Mouse (Mus musculus) kidney, adult 18-20 months (tissue): Measurements from ENCODE around the gene Smarce1.
"Not testable (repeated sequence)": the region's sequence is repeated elsewhere in the genome, so short reads cannot be mapped to it uniquely, and the experiment has no call there.

Experiments
- DNase-seq: peaks from one replicate; pipeline ENCODE4 v3.0.0; 2021

Smarce1 gene

GRCm38 (mm10) chr11:99230261-99231048 lies at the start of gene Smarce1:
Gene Smarce1, minus strand, starts transcription at chr11:99231017.
- peak; percentile 90 for DNase-seq

DNA sequence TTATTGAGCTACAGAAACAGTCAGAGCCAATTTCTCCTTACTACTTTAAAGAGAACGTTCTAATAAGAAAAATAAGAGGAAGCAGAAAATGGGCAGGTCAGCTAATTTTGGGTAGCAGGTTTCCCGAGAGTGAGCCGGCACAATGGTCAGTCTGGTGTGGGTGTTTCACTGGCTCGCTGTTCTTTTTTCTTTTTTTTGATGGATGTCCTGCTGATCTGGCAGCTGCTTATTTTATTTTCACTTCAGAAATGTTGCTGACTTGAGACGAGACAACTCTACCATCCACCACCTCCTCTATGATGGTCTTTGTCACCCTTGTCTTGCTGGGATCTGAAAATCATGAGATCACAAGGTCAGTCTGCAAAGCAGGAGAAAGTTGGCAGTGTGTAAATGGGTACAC lies 49.2 kb upstream of the Smarce1 start:
- no peak for DNase-seq

DNA sequence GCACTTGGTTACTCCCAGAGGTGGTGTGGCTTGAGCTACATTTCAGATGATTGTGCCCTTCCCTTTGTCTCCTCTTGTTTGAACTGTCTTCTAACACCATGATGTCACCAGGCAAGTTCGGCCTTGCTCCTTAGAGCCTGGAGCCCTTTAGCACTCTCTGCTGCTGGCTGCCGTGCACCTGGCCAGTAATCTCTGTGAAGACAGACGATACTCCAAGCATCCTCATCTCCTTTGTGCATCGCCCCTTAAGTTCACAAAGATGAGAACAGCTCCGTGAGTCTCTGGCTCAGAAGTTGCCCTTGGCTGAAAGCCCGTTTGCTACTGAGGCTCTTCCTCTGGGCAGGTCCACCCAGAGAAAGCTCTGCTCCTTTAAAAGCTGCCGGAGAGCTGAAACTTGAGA lies 46.0 kb upstream of the Smarce1 start:
- no peak for DNase-seq

GRCm38 (mm10) chr11:99275624-99276023 lies 44.8 kb upstream of the Smarce1 start:
- no peak for DNase-seq

- DNase-seq = no peak
Measured at GRCm38 (mm10) chr11:99272721-99273120, 41.9 kb upstream of the Smarce1 start.

GRCm38 (mm10) chr11:99269192-99269591 lies 38.4 kb upstream of the Smarce1 start:
- DNase-seq = no peak

- DNase-seq = peak; percentile 5
Measured at GRCm38 (mm10) chr11:99265796-99266195, 35.0 kb upstream of the Smarce1 start.

GRCm38 (mm10) chr11:99265220-99265619 lies 34.4 kb upstream of the Smarce1 start:
- peak; percentile 3 for DNase-seq

DNA sequence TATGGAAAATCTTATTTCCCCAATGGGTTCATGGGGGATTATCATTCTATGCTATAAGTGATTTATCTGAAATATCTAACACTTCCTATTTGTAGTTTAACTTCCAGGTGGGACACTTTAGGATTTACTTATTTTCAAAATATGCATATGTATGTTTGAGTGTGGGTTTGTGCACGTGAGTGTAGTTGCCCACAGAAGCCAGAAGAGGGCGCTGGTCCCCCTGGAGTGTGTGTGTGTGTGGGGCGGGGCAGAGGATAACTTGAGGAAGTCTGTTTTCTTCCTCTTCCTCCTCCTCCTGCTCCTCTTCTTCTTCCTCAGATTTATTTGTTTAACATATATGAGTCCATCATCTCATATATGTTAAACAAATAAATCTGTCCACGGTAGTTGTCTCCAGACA lies 25.4 kb upstream of the Smarce1 start:
- DNase-seq = no peak

- no peak for DNase-seq
Measured at GRCm38 (mm10) chr11:99255316-99255715, 24.5 kb upstream of the Smarce1 start.

- DNase-seq = no peak
Measured at GRCm38 (mm10) chr11:99253893-99254292, 23.1 kb upstream of the Smarce1 start.

DNA sequence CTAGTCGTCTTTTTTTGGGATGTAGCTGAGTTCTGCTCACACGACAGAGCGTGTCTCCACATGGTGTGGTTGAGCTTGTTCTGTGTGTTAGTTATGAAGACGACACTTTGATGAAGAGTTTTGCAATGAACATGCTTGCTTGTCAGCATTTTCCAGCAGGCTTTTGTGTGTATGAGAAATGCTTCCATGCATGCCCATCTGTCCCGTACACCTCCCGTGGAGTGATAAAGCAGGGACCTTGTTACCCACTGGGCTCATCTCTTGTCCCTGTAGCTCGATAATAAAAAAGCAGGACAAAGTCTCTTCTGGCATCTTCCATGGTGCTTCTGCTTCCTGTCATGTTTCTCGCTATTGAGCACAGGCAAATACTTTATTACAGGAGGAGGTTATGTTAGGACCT lies 21.9 kb upstream of the Smarce1 start:
- no peak for DNase-seq

GRCm38 (mm10) chr11:99250666-99251065 lies 19.8 kb upstream of the Smarce1 start:
- no peak for DNase-seq

DNA sequence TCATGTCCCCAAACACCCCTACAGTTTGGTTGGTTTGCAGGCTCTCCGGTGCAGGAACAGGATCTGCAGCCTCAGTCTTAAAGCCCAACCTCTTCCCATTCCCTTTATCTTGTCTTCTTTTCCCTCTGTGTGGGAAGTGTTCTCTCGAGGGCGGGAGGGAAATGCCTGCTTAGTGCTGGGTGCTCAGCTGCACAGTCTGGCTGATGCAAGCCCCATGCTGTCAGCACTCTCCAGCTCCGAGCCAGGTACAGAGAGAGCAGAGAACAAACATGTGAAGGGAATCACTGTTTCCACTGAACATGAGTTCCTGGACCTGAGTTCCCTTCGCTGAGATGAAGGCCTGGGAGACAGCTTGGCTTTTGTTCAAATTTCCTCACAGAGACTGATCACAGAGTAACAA lies 19.4 kb upstream of the Smarce1 start:
- DNase-seq = no peak

DNA sequence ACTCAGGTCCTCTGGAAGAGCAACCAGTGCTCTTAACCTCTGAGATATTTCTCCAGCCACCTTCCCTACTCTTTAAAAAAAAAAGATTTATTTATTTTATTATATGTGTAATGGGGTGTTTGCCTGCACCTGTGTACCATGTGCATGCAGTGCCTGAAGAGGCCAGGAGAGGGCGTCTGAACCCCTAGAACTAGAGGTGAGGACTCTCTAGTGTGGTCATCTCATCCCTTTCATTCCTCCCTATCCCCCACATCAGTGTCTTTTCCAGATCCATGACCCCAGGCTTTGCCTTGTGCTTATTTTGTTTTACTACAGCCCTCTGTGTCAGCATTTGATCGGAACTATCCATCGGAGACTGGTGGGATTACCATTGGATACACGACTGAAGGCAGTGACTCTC lies 18.3 kb upstream of the Smarce1 start:
- DNase-seq = peak; percentile 27

DNA sequence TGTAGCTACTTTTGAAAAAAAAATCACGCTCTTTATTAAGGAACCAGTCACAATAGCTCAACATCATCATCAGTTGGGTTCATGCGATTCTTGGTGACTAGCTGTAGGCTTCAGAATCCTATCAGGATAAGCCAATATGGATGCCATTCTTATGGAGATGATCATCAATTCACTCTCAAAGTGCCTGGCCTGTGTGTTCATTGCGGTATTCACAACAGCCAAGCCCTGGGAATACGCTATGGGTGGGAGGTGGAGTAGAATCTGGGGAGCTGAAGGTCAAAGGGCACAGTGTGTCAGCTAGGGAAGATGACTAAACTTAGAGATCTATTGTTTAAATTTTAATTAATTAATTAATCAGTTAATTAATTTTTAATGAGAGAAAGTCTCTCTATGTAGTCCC lies 17.1 kb upstream of the Smarce1 start:
- no peak for DNase-seq

DNA sequence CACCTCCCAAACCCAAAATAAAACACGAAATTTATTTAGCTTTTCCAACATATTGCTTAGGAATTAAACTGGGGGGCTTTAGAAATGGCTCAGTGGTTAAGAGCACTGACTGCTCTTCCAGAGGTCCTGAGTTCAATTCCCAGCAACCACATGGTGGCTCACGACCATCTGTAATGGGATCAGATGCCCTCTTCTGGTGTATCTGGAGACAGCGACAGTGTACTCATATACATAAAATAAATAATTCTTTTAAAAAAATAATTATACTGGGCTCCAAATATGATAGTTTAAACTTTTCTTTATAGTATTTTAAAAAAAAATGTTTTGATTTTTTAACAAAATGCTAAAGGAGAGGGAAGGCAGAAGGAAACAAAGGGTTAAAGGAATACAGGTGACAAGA lies 13.7 kb upstream of the Smarce1 start:
- DNase-seq = not testable (repeated sequence)

DNA sequence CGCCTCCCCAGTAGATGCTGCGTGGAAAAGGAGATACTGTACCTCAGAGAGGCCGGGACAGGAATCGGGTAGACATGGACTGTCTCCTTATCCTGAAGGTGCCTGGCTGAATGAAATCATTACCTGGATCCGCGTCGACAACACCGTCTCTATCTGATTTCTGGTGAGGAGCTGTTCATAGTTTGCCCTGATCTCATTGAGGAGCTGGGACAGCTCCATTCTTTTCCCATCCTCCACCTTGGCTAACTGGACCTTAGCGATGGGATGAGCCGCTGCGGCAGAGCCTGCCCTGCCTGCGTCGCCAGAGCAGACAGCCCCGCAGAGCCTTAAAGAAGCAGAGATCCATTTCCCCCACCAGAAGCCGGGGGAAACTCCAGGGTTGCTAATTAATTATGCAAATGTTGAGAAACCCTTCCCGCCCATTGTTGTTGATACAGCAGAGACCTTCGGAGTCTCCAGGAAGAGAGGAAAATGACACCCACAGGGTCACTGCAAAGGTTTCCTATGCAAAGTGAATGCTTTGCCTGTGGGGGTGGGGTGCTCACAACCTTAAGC lies 13.1 kb upstream of the Smarce1 start, which contains the start of gene Krt222:
Gene Krt222 (minus strand): TSS at position 266 of the 555 bp plus-strand sequence.
- peak; percentile 9 for DNase-seq

DNA sequence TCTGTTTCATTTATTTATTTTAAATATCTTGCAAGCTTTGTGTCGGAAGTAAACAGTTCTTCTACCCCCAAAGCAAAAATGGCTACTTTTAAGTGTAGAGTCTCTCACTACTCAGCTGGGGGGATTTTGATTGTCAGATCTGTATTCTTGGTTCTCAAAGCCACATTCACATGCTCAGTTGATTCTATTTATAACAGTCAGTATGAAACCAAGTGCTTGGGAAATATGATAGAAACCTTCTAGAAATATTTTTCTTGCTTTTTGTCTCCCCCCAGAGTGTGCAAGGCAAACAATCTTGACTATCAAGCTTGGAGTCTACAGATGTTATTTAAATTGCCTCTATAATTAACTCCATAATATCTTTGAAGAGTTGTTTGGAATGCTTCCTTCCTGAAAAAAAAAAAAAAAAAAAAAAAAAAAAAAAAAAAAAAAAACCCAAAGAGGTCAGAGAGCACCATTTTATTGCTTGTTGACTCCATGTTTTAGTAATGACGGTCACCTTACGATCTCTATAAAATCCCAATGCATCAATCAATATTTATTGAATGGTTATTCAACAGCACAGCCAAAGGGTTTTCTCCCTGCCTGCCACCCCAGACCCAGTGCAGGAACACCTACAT lies 12.5 kb upstream of the Smarce1 start:
- DNase-seq = no peak

- no peak for DNase-seq
Measured at GRCm38 (mm10) chr11:99242056-99242455, 11.2 kb upstream of the Smarce1 start.

DNA sequence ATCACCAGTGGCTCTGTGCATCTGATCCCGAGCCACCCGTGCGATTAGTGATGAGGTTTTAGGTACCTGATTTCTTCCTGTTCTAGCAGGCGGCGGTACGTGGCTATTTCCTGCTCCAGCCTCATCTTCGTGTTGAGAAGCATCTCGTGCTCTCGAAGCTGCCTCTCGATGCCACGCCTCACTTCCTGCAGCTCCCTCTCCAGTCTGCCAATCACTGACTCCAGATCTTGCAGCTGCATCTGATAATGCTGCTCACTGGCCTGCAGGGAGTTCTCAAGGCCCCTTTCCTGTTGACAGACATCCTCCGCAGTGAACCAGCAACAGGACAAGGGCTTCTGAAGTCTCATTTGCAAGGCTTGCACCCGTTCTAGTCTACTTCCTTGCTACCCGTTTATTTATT lies 7.7 kb upstream of the Smarce1 start:
- DNase-seq = no peak

GRCm38 (mm10) chr11:99231049-99231816 lies 416 bp upstream of the Smarce1 start:
- DNase-seq = no peak

GRCm38 (mm10) chr11:99229641-99230260 lies 1.1 kb downstream of the Smarce1 start:
- no peak for DNase-seq
